Mouse (Mus musculus): Measurements from ENCODE around the gene Adgrl4. TPM values are rescaled to one million over a fixed set of nuclear protein-coding genes. Genes with fewer than 3 reads are reported as not detected.

The Adgrl4 gene
- polyA plus RNA-seq, 1 experiment from 2014 or later: not detected

DNA sequence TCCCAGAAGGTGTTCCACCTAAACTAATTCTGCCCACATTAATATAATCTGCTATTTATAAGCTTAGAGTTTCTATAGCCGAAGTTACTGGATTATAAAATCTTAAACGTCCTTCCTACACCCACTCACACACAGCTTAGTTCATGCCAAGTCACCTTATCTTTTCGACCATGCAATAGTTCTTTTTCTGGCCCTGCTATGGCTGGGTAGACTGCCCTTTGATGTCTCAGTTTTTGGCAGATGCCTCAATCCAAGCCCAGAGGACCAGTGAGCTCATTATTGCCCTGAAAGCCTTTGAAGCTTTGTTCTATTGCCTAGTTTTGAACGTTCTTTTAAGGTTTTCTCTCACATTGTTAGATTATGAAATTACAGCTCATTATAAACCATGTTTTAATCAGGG lies 27.5 kb downstream of the Adgrl4 start:
- ChIA-PET CTCF (interaction anchor here (0.8 to 2.1 kb wide), 11 partner anchors 9 to 106 kb away, joined by 3 to 10 read pairs (median 4); no protein-coding TSS in a partner anchor), POLR2A (interaction anchor here (0.6 to 0.8 kb wide), 2 partner anchors 23 to 56 kb away, joined by 3 to 9 read pairs; no protein-coding TSS in a partner anchor)
- ATAC-seq (peak; percentile 71), DNase-seq (ENCODE audit: low read depth, low spot score) (no peak)
- in situ Hi-C loops (cut with MboI; ENCODE audit: low pct_unique_long_range_greater_than_20kb): no loop called here
- H3K27me3 ChIP-seq: no peaks in the 10 kb centered on the region
- no peak for TF ChIP-seq CTCF (IDR thresholded peaks at IDR 0.05)

DNA sequence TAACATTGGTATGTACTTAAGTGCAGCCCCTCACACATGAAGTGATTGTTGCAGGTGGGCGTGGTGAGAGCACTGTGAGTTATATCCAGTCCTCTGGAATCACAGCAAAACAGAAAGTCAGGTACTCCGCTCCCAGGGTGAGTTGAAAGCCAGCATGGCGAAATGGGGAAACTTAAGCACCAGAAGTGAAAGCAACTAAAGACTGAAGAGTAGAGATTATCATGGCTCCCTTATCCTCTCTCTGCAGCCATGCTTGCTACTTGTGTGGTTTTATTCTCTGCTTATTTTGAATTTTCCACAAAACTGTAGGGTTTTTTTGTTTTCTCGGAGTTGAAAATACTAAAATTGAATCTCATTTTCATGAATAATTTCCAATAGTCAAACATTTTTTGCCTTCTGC lies 51.2 kb downstream of the Adgrl4 start:
- ChIA-PET CTCF (interaction anchor here (0.9 to 1.7 kb wide), 6 partner anchors 8 to 24 kb away, joined by 3 to 7 read pairs (median 4); no protein-coding TSS in a partner anchor), POLR2A (interaction anchor here (0.6 kb wide), 1 partner anchor 36 kb away, joined by 3 read pairs; no protein-coding TSS in a partner anchor)
- TF ChIP-seq CTCF (IDR thresholded peaks at IDR 0.05): no peak
- DNase-seq (ENCODE audit: low read depth, low spot score): no peak
- no peak for ATAC-seq
- H3K27me3 ChIP-seq: no peaks in the 10 kb centered on the region
- in situ Hi-C loops (cut with MboI; ENCODE audit: low pct_unique_long_range_greater_than_20kb): no loop called here

DNA sequence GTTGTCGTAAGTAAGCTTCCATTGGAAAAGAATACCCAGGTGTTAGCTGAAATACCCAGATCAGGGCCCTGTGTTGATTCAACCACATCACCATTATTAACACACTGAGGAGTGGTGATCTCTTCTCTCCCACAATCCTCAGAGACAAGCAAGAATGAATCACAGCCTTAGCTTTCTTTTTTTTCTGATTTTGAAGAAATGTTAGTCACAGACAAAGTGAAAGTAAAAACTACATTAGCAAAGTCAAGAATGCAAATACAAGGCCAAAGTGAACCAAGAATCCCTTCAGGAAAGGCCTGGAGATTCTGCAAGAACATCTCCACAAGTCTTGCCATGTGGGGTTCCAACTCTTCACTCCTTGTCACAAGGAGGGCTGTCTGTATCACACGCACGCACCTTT lies 67.9 kb downstream of the Adgrl4 start:
- no peak for DNase-seq (ENCODE audit: low read depth, low spot score)
- TF ChIP-seq CTCF (IDR thresholded peaks at IDR 0.05): no peak
- no peaks in the 10 kb centered on the region for H3K27me3 ChIP-seq
- ChIA-PET CTCF (interaction anchor here (0.9 to 1.9 kb wide), 2 partner anchors 14 to 42 kb away, joined by 5 to 6 read pairs; no protein-coding TSS in a partner anchor), POLR2A (no interaction called here)
- no peak for ATAC-seq
- in situ Hi-C loops (cut with MboI; ENCODE audit: low pct_unique_long_range_greater_than_20kb): no loop called here

DNA sequence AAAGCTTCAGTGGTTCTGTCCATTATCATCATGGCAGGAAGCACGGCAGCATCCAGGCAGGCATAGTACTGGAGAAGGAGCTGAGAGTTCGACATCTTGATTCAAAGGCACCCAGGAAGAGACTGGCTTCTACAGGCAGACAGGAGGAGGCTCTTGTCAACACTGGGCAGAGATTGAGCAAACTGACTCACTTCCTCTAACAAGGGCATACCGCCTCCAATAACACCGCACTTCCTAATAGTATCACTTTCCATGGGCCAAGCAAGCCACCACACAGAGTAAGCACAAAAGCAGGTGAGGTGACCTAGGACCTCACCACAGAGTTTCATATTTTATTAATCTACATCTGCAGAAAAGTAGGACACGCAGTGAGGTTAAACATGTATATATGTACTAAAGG lies 73.5 kb downstream of the Adgrl4 start:
- TF ChIP-seq CTCF (IDR thresholded peaks at IDR 0.05): no peak
- ATAC-seq: no peak
- DNase-seq (ENCODE audit: low read depth, low spot score): no peak
- no peaks in the 10 kb centered on the region for H3K27me3 ChIP-seq
- ChIA-PET POLR2A (no interaction called here), CTCF (interaction anchor here (0.9 kb wide), 1 partner anchor 14 kb away, joined by 4 read pairs; no protein-coding TSS in a partner anchor)
- in situ Hi-C loops (cut with MboI; ENCODE audit: low pct_unique_long_range_greater_than_20kb): no loop called here

DNA sequence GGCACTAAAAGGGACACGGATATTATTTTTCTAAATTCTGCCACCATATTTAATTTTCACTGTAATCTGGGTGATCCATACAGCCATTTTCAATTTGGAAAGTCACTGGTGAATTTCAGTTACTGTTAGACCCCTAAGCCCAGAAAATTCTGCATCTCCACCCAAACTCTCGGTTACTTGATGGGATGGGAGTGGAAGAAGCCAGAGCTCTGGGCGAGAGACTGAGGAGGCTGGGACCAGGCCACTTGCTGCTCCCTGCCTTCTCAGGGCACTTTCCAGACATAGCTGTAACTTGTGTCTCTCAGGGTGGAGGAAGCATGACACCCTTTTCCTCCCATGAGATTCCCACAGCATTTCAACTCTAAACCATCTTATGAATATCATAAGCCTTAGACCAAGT lies 109.5 kb downstream of the Adgrl4 start:
- CTCF ChIA-PET: interaction anchor here (1.3 to 2.6 kb wide), 2 partner anchors 10 to 41 kb away, joined by 6 to 7 read pairs; no protein-coding TSS in a partner anchor
- POLR2A ChIA-PET: no interaction called here
- ATAC-seq: no peak

DNA sequence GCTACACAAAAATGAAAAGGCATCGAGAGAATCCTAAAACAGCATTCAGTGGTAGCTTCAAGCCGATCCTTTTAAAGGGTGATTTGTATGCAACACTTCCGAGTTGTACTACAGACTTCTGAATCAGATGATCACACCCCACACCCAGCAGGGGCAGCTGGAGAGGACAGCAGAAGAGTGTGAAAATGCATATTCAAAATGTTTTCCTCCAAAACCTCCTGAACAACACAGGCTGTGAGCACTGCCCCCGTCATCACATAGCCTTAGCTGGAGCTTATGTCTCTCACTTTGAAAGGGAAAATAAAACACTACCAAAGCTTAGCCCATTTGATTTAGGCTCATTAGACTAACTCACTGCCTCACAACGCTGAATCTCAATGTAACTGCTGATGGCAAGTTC lies 113.3 kb downstream of the Adgrl4 start:
- in situ Hi-C loops (cut with MboI; ENCODE audit: low pct_unique_long_range_greater_than_20kb): no loop called here
- POLR2A ChIA-PET: no interaction called here
- CTCF ChIA-PET: interaction anchor here (0.6 kb wide), 1 partner anchor 104 kb away, joined by 3 read pairs; no protein-coding TSS in a partner anchor
- no peak for DNase-seq (ENCODE audit: low read depth, low spot score)
- H3K27me3 ChIP-seq: no peaks in the 10 kb centered on the region
- ATAC-seq: no peak
- no peak for TF ChIP-seq CTCF (IDR thresholded peaks at IDR 0.05)

More for the DNA sequence above, 109.5 kb downstream of the Adgrl4 start:
- no peak for DNase-seq (ENCODE audit: low read depth, low spot score)
- TF ChIP-seq CTCF (IDR thresholded peaks at IDR 0.05): no peak
- in situ Hi-C loops (cut with MboI; ENCODE audit: low pct_unique_long_range_greater_than_20kb): no loop called here
- H3K27me3 ChIP-seq: no peaks in the 10 kb centered on the region

DNA sequence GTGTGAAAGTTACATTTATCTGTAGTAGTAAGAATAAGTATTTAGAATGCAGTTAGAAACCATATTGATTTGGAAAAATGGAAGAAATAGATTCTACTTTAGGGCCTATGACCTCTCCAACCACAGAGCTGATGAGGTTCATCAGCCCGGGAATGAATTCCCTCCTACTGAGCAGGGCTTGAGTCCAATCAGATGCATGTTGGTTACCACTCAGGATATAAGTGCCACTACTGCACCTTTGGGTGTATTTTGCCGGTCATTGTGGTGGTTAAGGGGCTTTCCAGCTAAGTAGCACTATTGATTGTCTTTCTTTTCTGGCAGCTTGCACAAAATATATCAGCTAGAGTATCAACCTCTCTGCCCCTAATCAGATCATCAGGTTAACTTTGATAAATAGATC lies 118.9 kb downstream of the Adgrl4 start:
- ATAC-seq (no peak), DNase-seq (ENCODE audit: low read depth, low spot score) (no peak)
- CTCF ChIA-PET: interaction anchor here (0.8 to 2.4 kb wide), 7 partner anchors 8 to 111 kb away, joined by 3 to 7 read pairs (median 4); no protein-coding TSS in a partner anchor
- in situ Hi-C loops (cut with MboI; ENCODE audit: low pct_unique_long_range_greater_than_20kb): loop anchor here (5.0 kb wide), 1 partner anchor 109 kb away; no protein-coding TSS in a partner anchor
- no peaks in the 10 kb centered on the region for H3K27me3 ChIP-seq
- TF ChIP-seq CTCF (IDR thresholded peaks at IDR 0.05): no peak
- POLR2A ChIA-PET: no interaction called here

DNA sequence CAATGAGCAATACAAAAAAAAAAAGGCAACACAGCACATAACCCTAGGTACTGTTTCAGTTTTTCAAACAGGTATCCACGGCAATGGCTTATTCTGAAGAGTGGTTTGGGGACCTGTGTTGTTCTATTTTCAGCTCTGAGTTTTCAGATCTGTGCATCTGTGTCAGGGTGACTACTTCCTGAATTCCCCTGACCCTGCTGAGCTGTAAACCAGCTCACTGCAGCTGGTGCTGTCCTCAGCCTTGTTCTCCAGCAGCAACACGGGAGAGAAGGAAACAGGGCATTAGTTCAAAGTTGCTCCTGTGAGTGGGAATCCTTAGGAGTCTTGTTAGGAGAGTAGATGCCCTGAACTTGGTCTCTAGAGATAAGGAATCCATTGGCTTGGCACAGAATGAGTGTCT lies 119.4 kb downstream of the Adgrl4 start:
- no peak for TF ChIP-seq CTCF (IDR thresholded peaks at IDR 0.05)
- ChIA-PET CTCF (interaction anchor here (0.8 to 2.4 kb wide), 7 partner anchors 9 to 238 kb away, joined by 3 to 7 read pairs (median 4); no protein-coding TSS in a partner anchor), POLR2A (no interaction called here)
- no peaks in the 10 kb centered on the region for H3K27me3 ChIP-seq
- in situ Hi-C loops (cut with MboI; ENCODE audit: low pct_unique_long_range_greater_than_20kb): loop anchor here (5.0 kb wide), 1 partner anchor 110 kb away; no protein-coding TSS in a partner anchor
- ATAC-seq: peak; percentile 44
- DNase-seq (ENCODE audit: low read depth, low spot score): peak; percentile 15

DNA sequence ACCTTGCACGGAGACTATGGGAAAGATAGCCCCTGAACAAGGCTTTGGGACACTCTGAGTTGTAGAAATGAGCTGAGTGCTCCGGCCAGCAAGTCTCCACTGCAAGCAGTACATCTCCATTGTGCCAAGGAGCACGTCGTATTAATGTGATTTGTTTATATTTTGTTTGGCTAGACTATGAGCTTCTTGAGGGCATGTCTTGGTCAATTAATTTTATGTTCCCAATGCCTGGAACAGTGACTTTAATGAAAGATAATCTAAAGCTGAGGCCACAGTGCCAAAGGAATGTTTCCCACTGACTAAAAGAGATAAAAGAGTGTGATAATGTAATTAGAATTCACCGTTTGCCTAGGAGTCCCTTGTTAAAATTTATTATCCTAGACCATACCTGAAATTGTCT lies 119.9 kb downstream of the Adgrl4 start:
- CTCF ChIA-PET: interaction anchor here (0.9 to 2.4 kb wide), 5 partner anchors 8 to 238 kb away, joined by 3 to 7 read pairs (median 4); no protein-coding TSS in a partner anchor
- no peaks in the 10 kb centered on the region for H3K27me3 ChIP-seq
- in situ Hi-C loops (cut with MboI; ENCODE audit: low pct_unique_long_range_greater_than_20kb): loop anchor here (5.0 kb wide), 1 partner anchor 110 kb away; no protein-coding TSS in a partner anchor
- ATAC-seq (peak; percentile 95), DNase-seq (ENCODE audit: low read depth, low spot score) (peak; percentile 95)
- POLR2A ChIA-PET: no interaction called here
- no peak for TF ChIP-seq CTCF (IDR thresholded peaks at IDR 0.05)

DNA sequence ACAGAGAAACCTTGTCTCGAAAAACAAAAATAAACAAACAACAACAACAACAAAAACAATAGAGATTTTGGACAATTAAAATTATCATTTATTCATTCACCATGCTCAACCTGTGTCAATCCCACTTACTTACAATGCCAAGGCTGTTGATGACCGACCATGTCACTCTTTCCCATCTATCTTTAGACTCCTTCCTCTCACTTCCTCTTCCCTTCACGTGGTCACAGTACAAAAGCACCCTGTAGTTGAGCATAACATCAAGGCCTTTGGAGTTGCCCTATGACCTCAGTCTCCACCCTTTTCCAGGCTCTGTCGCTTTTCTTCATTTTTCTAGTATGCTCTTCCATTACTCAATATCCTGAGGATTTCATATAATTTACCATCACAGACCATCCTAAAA lies 120.7 kb downstream of the Adgrl4 start:
- H3K27me3 ChIP-seq: no peaks in the 10 kb centered on the region
- DNase-seq (ENCODE audit: low read depth, low spot score) (no peak), ATAC-seq (no peak)
- in situ Hi-C loops (cut with MboI; ENCODE audit: low pct_unique_long_range_greater_than_20kb): loop anchor here (5.0 kb wide), 1 partner anchor 111 kb away; no protein-coding TSS in a partner anchor
- CTCF ChIA-PET: no interaction called here
- no peak for TF ChIP-seq CTCF (IDR thresholded peaks at IDR 0.05)
- POLR2A ChIA-PET: no interaction called here

Data from Patski (cell line).